Mouse (Mus musculus): ENCODE results near the gene Atp5mpl.
"Not testable (repeated sequence)": the region's sequence is repeated elsewhere in the genome, so short reads cannot be mapped to it uniquely, and the experiment has no call there.

Gene Atp5mpl

DNA sequence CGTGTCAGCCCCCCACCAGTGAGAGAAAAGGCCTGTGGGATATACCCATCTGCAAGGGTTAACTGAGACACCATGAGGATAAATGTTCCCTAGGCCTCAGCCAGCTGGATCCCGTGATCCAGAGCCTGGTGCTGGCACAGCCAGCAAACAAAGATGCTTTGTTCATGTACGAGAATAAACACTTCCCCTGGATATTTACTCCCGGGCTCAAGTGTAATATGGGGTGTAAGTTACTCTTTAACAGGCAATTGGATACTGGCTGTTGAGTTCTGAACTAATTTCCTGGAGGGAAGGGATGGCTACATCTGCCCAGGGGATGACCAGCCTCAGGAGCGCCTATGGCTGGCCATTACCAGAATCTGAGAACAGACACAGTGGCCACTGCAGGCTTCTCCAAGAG lies 15.1 kb downstream of the Atp5mpl start:
- DNase-seq (ENCODE audit: extremely low spot score, low read depth, low spot score): no peak

- no peak for DNase-seq (ENCODE audit: extremely low spot score, low read depth, low spot score)
Measured at GRCm38 (mm10) chr12:111950486-111950885, 16.3 kb downstream of the Atp5mpl start.

DNA sequence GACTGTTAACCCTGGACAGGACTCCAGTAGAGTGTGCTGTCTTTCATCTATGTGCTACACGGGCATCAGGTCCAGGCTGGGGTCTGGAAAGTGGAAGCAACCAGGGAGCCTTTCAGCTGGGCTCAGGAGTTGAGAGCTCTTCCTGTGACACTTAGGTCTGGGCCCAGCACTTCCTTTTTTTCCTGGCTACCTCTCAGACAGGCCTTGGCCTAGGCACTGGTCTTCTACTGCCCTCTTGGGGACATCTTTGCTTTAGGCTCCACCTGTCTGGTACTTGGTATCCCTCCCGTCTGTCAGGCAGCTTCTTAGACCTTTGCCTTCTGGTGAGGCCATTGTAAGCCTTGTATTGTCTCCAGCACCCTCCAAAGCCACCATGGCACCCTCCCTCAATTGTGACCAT lies 20.1 kb downstream of the Atp5mpl start:
- no peak for DNase-seq (ENCODE audit: extremely low spot score, low read depth, low spot score)

GRCm38 (mm10) chr12:111945765-111946655 lies 20.8 kb downstream of the Atp5mpl start:
- DNase-seq (ENCODE audit: extremely low spot score, low read depth, low spot score): not testable (repeated sequence)

GRCm38 (mm10) chr12:111945115-111945514 lies 21.7 kb downstream of the Atp5mpl start:
- DNase-seq (ENCODE audit: extremely low spot score, low read depth, low spot score): no peak

DNA sequence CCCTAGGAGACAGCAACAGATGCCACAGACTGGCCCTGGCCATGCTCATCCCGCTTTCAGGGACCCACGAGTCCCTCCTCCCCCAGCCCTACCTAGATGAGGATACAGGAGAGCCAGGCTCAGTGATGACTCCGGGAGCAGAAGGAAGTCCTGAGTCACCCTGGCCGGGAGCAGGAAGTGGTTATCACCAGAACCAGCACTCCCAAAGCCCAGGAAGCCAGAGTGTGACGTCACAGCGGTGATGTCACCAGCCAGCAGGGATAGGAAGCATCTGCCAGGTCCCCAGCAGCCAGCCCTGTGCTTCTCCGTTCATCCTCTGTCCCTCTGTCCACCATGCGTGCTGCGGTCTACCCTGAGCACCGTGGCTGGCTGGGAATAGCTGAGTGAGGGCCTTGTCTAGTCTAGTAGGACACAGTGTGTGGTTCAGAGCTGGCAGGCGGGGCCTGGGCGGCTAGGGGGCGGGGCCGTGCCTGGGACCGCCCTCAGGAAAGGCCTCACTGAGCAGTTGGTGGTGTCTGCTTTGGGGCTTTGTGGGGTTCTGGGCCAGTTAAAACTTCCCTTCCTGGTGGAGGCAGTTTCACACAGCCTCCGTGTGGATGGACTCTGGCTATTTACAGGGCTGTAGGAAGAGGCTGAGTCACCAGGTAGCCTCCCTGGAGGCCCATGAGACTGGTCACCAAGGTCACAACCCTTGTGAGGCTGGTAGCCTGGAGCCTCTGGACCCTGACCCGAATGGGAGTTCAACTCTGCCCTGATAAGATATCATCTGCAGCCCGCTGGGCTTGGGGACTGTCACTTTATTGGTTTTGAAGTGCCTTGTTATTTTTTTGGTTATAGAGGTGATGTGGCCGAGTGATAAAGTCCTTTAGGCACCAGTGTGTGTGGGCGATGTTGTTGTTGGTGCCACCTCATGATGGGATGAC lies 22.5 kb downstream of the Atp5mpl start:
- DNase-seq (ENCODE audit: extremely low spot score, low read depth, low spot score): not testable (repeated sequence)

GRCm38 (mm10) chr12:111943421-111944064 lies 23.2 kb downstream of the Atp5mpl start:
- DNase-seq (ENCODE audit: extremely low spot score, low read depth, low spot score): no peak

DNA sequence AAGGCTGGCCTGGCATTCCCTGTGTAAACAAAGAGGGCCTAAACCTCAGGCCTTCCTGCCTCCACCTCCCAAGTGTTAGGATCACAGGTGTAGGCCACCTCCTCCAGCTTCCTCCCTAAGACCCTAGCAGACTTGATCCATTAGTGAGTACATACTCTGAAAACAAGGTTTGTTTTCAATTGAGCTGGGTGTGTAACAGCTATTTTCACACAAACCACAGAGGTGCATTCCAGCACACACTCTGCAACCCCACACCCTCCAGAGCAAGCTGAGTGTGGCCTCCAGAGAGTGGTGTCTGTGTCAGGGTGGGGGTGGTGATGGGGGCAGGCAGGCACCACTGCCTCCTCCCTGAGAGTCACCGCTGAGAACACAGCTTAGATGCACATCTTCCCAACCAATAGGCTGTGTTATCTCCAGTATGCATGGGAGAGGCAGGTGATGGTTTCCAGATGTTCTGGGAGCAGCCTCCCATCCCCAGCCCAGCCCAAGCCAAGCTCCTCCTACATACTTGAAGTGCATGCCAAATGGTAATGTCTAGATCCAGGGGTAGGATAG lies 28.1 kb downstream of the Atp5mpl start:
- no peak for DNase-seq (ENCODE audit: extremely low spot score, low read depth, low spot score)

GRCm38 (mm10) chr12:111936706-111937550 lies 29.8 kb downstream of the Atp5mpl start:
- no peak for DNase-seq (ENCODE audit: extremely low spot score, low read depth, low spot score)

DNA sequence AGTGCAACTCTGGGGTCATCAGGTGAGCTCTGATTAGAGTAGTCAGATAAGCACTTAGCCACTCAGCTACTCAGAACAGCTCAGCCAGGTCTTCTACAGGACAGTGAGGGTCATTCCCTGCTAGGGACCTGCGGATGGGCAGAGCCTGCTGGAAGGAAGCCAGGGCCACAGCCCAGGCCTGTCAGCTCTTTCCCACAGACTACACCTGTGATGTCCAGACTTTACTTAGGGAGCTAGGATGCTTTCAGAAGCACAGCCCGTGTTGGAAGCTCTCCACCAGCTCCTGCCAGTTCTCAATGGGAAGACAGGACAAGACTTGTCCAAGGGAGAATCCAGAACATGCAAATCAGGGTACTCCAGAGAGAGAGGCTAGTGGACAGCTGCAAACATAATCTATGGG lies 32.8 kb downstream of the Atp5mpl start:
- DNase-seq (ENCODE audit: extremely low spot score, low read depth, low spot score): no peak

DNA sequence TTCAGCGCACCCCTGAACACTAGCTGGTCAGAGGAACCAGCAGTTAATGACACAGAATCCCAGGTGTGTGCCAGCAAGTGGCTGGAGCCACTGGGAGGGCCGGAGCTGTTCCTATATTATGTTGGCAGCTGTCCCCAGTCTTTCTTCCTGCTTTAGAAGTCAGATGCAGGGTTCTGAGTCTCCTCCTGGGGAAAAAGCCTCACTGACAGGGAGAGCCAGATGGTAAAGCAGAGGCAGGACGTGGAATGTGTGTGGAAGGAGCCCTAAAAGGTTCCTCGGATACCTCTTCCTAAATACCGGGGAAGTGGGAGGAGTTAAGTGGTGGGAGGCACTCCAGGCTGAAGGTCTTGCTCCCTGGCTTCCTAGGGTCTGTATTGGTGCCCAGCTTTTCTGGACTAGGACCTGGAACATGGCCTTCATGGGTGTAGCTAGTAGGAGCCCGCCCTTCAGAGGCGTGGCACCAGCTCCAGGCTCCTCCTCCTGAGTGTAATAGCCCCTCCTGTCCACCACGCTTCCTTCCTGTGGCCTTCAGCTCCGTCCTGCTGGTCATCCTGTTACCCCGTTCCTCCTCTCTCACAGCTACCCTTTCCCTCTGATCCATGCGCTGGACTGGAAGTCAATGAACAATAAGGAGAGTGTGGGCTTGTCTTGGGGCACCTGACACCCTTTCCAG lies 33.6 kb downstream of the Atp5mpl start:
- no peak for DNase-seq (ENCODE audit: extremely low spot score, low read depth, low spot score)

DNA sequence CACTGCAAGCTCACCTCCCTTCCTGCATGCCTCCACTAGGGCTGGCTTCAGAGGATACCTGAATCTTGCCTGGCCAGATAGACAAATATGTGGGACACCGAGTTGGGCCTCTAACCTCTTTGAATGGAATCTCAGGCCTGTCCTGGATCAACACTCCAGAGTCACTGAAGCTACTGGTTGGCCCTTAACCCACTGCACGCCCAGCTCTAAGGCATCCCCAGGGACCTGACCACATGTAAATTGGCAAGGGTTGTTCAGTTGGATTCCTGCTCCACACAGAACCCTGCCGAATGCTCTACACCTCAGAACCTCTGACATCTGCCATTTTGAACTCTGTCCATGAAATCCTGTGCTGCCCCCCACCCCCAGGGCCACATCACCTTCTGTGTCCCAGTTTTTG lies 34.3 kb downstream of the Atp5mpl start:
- no peak for DNase-seq (ENCODE audit: extremely low spot score, low read depth, low spot score)

GRCm38 (mm10) chr12:111931411-111932025 lies 35.3 kb downstream of the Atp5mpl start:
- no peak for DNase-seq (ENCODE audit: extremely low spot score, low read depth, low spot score)

- DNase-seq (ENCODE audit: extremely low spot score, low read depth, low spot score): no peak
Measured at GRCm38 (mm10) chr12:111928411-111928966, 38.3 kb downstream of the Atp5mpl start.

DNA sequence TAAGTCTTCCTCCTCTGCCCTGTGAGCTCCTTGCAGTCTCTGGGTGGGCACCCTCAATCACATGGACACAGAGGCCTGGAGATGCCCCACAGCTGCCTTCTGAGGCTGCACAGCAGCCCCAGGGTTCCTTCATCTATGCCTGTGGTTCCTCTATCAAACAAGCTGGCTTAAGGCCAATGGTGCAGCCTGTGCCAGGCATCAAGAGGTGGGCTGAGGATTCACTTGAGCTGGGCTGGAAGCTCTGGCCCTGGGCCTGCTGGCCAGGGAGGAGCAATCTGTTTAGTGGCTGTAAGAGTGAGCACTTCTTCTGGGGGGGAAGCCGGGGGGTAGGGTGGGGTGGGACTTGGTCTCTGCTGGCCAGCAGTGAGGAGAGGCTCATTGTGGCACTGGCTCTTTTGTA lies 39.4 kb downstream of the Atp5mpl start:
- DNase-seq (ENCODE audit: extremely low spot score, low read depth, low spot score): no peak

- no peak for DNase-seq (ENCODE audit: extremely low spot score, low read depth, low spot score)
Measured at GRCm38 (mm10) chr12:111923117-111923516, 43.7 kb downstream of the Atp5mpl start.

DNA sequence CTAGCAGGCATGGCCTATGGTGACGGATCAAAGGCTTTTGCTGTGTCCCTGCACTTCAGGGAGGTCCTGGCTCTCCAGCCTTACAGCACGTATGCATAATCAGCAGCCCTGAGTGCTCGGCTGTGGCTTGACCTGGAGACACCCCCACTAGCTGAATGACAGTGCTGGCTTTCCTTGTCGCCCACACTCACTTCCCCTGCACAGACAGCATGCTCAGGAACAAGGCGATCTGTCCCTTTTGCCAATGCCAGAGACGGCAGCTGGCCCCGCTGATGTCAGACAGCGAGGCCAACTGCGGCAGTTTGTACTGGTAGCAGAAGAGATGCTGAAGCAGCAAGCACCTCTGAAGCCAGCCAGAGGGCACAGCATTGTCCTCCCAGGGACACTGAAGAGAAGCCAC lies 46.7 kb downstream of the Atp5mpl start:
- DNase-seq (ENCODE audit: extremely low spot score, low read depth, low spot score): no peak

GRCm38 (mm10) chr12:111916514-111917217 lies 50.1 kb downstream of the Atp5mpl start:
- no peak for DNase-seq (ENCODE audit: extremely low spot score, low read depth, low spot score)
